Mouse (Mus musculus): ENCODE data around the gene Card19. TPM values are rescaled to one million over a fixed set of nuclear protein-coding genes. Genes with fewer than 3 reads are reported as not detected.

Gene Card19
- polyA plus RNA-seq, 1 experiment, result 180 TPM

GRCm38 (mm10) chr13:49242321-49243065 is 26.7 kb upstream of the Card19 start:
- no peak overlapping the region for H3ac ChIP-seq (ENCODE audit: control insufficient read depth, insufficient read length)
- no peak overlapping the region for H3K4me3 ChIP-seq
- H3K4me2 ChIP-seq (ENCODE audit: low read depth), result no peak overlapping the region
- H3K36me3 ChIP-seq (ENCODE audit: control insufficient read depth, insufficient read depth), result no peaks in the 10 kb centered on the region
- TF ChIP-seq TCF12 (IDR thresholded peaks at IDR 0.05; ENCODE audit: insufficient read depth, poor library complexity, severe bottlenecking) (no peak), MYOD1 (IDR thresholded peaks at IDR 0.05; ENCODE audit: control insufficient read depth in 1 of 3, insufficient read length in 2 of 3, low read depth in 2 of 3) (no peak), E2F4 (IDR thresholded peaks at IDR 0.05; ENCODE audit: insufficient read depth) (no peak), MAX (IDR thresholded peaks at IDR 0.05; ENCODE audit: low read depth) (no peak), POLR2A (IDR thresholded peaks at IDR 0.05; ENCODE audit: insufficient read length, low read depth) (no peak), TCF3 (IDR thresholded peaks at IDR 0.05; ENCODE audit: insufficient read length, low read depth) (no peak), POLR2AphosphoS2 (IDR thresholded peaks at IDR 0.05; ENCODE audit: insufficient read length, low read depth) (no peak), MYOG (IDR thresholded peaks at IDR 0.05; ENCODE audit: control insufficient read depth in 1 of 3, insufficient read depth in 1 of 3, insufficient read length in 2 of 3, low read depth in 2 of 3) (no peak), REST (IDR thresholded peaks at IDR 0.05; ENCODE audit: insufficient read depth, insufficient read length) (no peak), SRF (IDR thresholded peaks at IDR 0.05; ENCODE audit: control insufficient read depth, insufficient read length, low read depth) (no peak), CEBPB (IDR thresholded peaks at IDR 0.05; ENCODE audit: insufficient read depth, poor library complexity, severe bottlenecking) (no peak)
- H3K79me2 ChIP-seq (ENCODE audit: control insufficient read depth, insufficient read depth), result no peaks in the 10 kb centered on the region
- no peaks in the 10 kb centered on the region for H3K27me3 ChIP-seq (ENCODE audit: control insufficient read depth, insufficient read depth, insufficient read length)

GRCm38 (mm10) chr13:49238737-49239136 is 22.9 kb upstream of the Card19 start:
- no peaks in the 10 kb centered on the region for H3K27me3 ChIP-seq (ENCODE audit: control insufficient read depth, insufficient read depth, insufficient read length)
- no peak overlapping the region for H3ac ChIP-seq (ENCODE audit: control insufficient read depth, insufficient read length)
- no peak overlapping the region for H3K4me2 ChIP-seq (ENCODE audit: low read depth)
- no peaks in the 10 kb centered on the region for H3K36me3 ChIP-seq (ENCODE audit: control insufficient read depth, insufficient read depth)
- peak in 1 of 3 experiments; percentile 59 for TF ChIP-seq MYOG (IDR thresholded peaks at IDR 0.05; ENCODE audit: control insufficient read depth in 1 of 3, insufficient read depth in 1 of 3, insufficient read length in 2 of 3, low read depth in 2 of 3)
- TF ChIP-seq MYOD1 (IDR thresholded peaks at IDR 0.05; ENCODE audit: control insufficient read depth in 1 of 3, insufficient read length in 2 of 3, low read depth in 2 of 3), result peak in 2 of 3 experiments; percentile 41 to 43
- TF ChIP-seq SRF (IDR thresholded peaks at IDR 0.05; ENCODE audit: control insufficient read depth, insufficient read length, low read depth), result no peak
- no peak overlapping the region for H3K4me3 ChIP-seq
- H3K79me2 ChIP-seq (ENCODE audit: control insufficient read depth, insufficient read depth), result no peaks in the 10 kb centered on the region

- no peak for TF ChIP-seq POLR2AphosphoS2 (IDR thresholded peaks at IDR 0.05; ENCODE audit: insufficient read length, low read depth)
- peak in 1 of 3 experiments; percentile 81 for TF ChIP-seq MYOG (IDR thresholded peaks at IDR 0.05; ENCODE audit: control insufficient read depth in 1 of 3, insufficient read depth in 1 of 3, insufficient read length in 2 of 3, low read depth in 2 of 3)
- no peak for TF ChIP-seq CEBPB (IDR thresholded peaks at IDR 0.05; ENCODE audit: insufficient read depth, poor library complexity, severe bottlenecking)
- no peak for TF ChIP-seq MAX (IDR thresholded peaks at IDR 0.05; ENCODE audit: low read depth)
- no peak for TF ChIP-seq TCF12 (IDR thresholded peaks at IDR 0.05; ENCODE audit: insufficient read depth, poor library complexity, severe bottlenecking)
- no peak for TF ChIP-seq E2F4 (IDR thresholded peaks at IDR 0.05; ENCODE audit: insufficient read depth)
- TF ChIP-seq TCF3 (IDR thresholded peaks at IDR 0.05; ENCODE audit: insufficient read length, low read depth), result no peak
- no peak for TF ChIP-seq REST (IDR thresholded peaks at IDR 0.05; ENCODE audit: insufficient read depth, insufficient read length)
- TF ChIP-seq POLR2A (IDR thresholded peaks at IDR 0.05; ENCODE audit: insufficient read length, low read depth), result no peak
- peak in 2 of 3 experiments; percentile 45 to 61 for TF ChIP-seq MYOD1 (IDR thresholded peaks at IDR 0.05; ENCODE audit: control insufficient read depth in 1 of 3, insufficient read length in 2 of 3, low read depth in 2 of 3)
- TF ChIP-seq USF1 (IDR thresholded peaks at IDR 0.05; ENCODE audit: low read depth), result no peak
- no peak for TF ChIP-seq SRF (IDR thresholded peaks at IDR 0.05; ENCODE audit: control insufficient read depth, insufficient read length, low read depth)
- H3K36me3 ChIP-seq (ENCODE audit: control insufficient read depth, insufficient read depth), result no peaks in the 10 kb centered on the region
- no peak overlapping the region for H3K4me3 ChIP-seq
- no peak overlapping the region for H3ac ChIP-seq (ENCODE audit: control insufficient read depth, insufficient read length)
- H3K4me2 ChIP-seq (ENCODE audit: low read depth), result no peak overlapping the region
- no peaks in the 10 kb centered on the region for H3K27me3 ChIP-seq (ENCODE audit: control insufficient read depth, insufficient read depth, insufficient read length)
- H3K79me2 ChIP-seq (ENCODE audit: control insufficient read depth, insufficient read depth), result no peaks in the 10 kb centered on the region
These were observed 21.8 kb upstream of the Card19 start for GRCm38 (mm10) chr13:49237617-49238016.

- no peaks in the 10 kb centered on the region for H3K27me3 ChIP-seq (ENCODE audit: control insufficient read depth, insufficient read depth, insufficient read length)
- H3K36me3 ChIP-seq (ENCODE audit: control insufficient read depth, insufficient read depth), result no peaks in the 10 kb centered on the region
- H3ac ChIP-seq (ENCODE audit: control insufficient read depth, insufficient read length), result no peak overlapping the region
- H3K79me2 ChIP-seq (ENCODE audit: control insufficient read depth, insufficient read depth), result no peaks in the 10 kb centered on the region
- H3K4me3 ChIP-seq, result no peak overlapping the region
- H3K4me2 ChIP-seq (ENCODE audit: low read depth), result no peak overlapping the region
- no peak for TF ChIP-seq POLR2A (IDR thresholded peaks at IDR 0.05; ENCODE audit: insufficient read length, low read depth)
- TF ChIP-seq E2F4 (IDR thresholded peaks at IDR 0.05; ENCODE audit: insufficient read depth), result no peak
- TF ChIP-seq REST (IDR thresholded peaks at IDR 0.05; ENCODE audit: insufficient read depth, insufficient read length), result no peak
- no peak for TF ChIP-seq USF1 (IDR thresholded peaks at IDR 0.05; ENCODE audit: low read depth)
- no peak for TF ChIP-seq TCF12 (IDR thresholded peaks at IDR 0.05; ENCODE audit: insufficient read depth, poor library complexity, severe bottlenecking)
- no peak for TF ChIP-seq SRF (IDR thresholded peaks at IDR 0.05; ENCODE audit: control insufficient read depth, insufficient read length, low read depth)
- no peak for TF ChIP-seq TCF3 (IDR thresholded peaks at IDR 0.05; ENCODE audit: insufficient read length, low read depth)
- TF ChIP-seq POLR2AphosphoS2 (IDR thresholded peaks at IDR 0.05; ENCODE audit: insufficient read length, low read depth), result no peak
These were observed 18.9 kb upstream of the Card19 start for GRCm38 (mm10) chr13:49234711-49235110.
